Mouse (Mus musculus) ovary, postnatal 36 days (tissue): ENCODE data around the gene Ccdc186.

ENCODE experiments used
- DNase-seq: peaks from one replicate; pipeline ENCODE4 v3.0.0; 2022; ENCODE audit warnings: low spot score, mixed read lengths

Gene Ccdc186

GRCm38 (mm10) chr19:56821798-56822447 is at the start of gene Ccdc186:
Gene Ccdc186 (minus strand): TSS chr19:56822190.
- peak; percentile 96 for DNase-seq

GRCm38 (mm10) chr19:56867701-56868100 is 45.7 kb upstream of the Ccdc186 start:
- no peak for DNase-seq

GRCm38 (mm10) chr19:56856455-56856854 is 34.5 kb upstream of the Ccdc186 start:
- no peak for DNase-seq

GRCm38 (mm10) chr19:56852590-56852989 is 30.6 kb upstream of the Ccdc186 start:
- no peak for DNase-seq

- DNase-seq: no peak
Measured at GRCm38 (mm10) chr19:56842974-56843373, 21.0 kb upstream of the Ccdc186 start.

GRCm38 (mm10) chr19:56838942-56839706 is 17.1 kb upstream of the Ccdc186 start:
- DNase-seq: no peak

- no peak for DNase-seq
Measured at GRCm38 (mm10) chr19:56835340-56835739, 13.3 kb upstream of the Ccdc186 start.

GRCm38 (mm10) chr19:56830163-56830562 is 8.2 kb upstream of the Ccdc186 start:
- DNase-seq: no peak

GRCm38 (mm10) chr19:56829267-56829666 is 7.3 kb upstream of the Ccdc186 start:
- DNase-seq: no peak

GRCm38 (mm10) chr19:56828305-56828704 is 6.3 kb upstream of the Ccdc186 start:
- DNase-seq: no peak

- DNase-seq: no peak
Measured at GRCm38 (mm10) chr19:56826047-56826631, 4.1 kb upstream of the Ccdc186 start, which contains the start of gene Tdrd1. Gene Tdrd1 (plus strand): TSS chr19:56826209.

- no peak for DNase-seq
Measured at GRCm38 (mm10) chr19:56822448-56822836, 452 bp upstream of the Ccdc186 start.

- DNase-seq: no peak
Measured at GRCm38 (mm10) chr19:56821040-56821797, 771 bp downstream of the Ccdc186 start.

- no peak for DNase-seq
Measured at GRCm38 (mm10) chr19:56817851-56818526, 4.0 kb downstream of the Ccdc186 start.

- DNase-seq: no peak
Measured at GRCm38 (mm10) chr19:56813360-56813759, 8.6 kb downstream of the Ccdc186 start.

- peak; percentile 41 for DNase-seq
Measured at GRCm38 (mm10) chr19:56811590-56811989, 10.4 kb downstream of the Ccdc186 start.

- DNase-seq: no peak
Measured at GRCm38 (mm10) chr19:56810641-56811146, 11.3 kb downstream of the Ccdc186 start.

GRCm38 (mm10) chr19:56808771-56809170 is 13.2 kb downstream of the Ccdc186 start:
- DNase-seq: no peak

GRCm38 (mm10) chr19:56807122-56807521 is 14.9 kb downstream of the Ccdc186 start:
- no peak for DNase-seq

GRCm38 (mm10) chr19:56805366-56805765 is 16.6 kb downstream of the Ccdc186 start:
- no peak for DNase-seq

- no peak for DNase-seq
Measured at GRCm38 (mm10) chr19:56802352-56802746, 19.6 kb downstream of the Ccdc186 start.
